In the genomic region with DNA sequence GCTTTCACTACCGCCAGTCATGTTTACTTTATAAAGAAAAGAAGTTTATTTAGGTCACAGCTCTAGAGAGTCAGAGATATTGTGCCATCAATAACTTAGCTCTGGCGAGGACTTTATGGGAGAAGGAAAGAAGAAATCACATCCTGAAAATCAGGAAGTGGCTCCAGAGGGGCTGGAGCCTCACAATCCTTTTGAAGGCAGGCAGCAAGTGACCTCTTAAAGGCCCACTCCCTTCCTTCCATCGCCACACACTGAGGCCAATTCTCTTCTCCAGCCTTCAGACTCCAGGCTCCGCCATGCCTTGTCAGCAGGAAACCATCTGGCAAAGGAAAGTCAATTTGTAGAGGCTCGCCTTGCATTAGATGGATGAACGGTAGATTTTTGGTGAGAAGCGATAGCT, we compare ENCODE assay signal across 14 mouse cellular contexts.
"Had no signal": no experiment of that assay in that cellular context is flagged by ENCODE, and none has a peak within 500 bp of the region (broad histone marks: within the 10 kb centered on the region; RNA-seq: fewer than 3 reads in every experiment).

No protein-coding gene starts in this region.

- H3K9me3 ChIP-seq: kidney, embryonic 15.5 days; limb, embryonic 15.5 days; liver, embryonic 12.5 days; lung, embryonic 15.5 days; midbrain, embryonic 10.5 days had no signal

- H3K4me2 ChIP-seq: kidney, embryonic 15.5 days; limb, embryonic 15.5 days; liver, embryonic 12.5 days; lung, embryonic 15.5 days had no signal

- H3K36me3 ChIP-seq: kidney, embryonic 15.5 days; limb, embryonic 15.5 days; liver, embryonic 12.5 days; lung, embryonic 15.5 days; midbrain, embryonic 10.5 days had no signal

- H3K27ac ChIP-seq: kidney, embryonic 15.5 days; limb, embryonic 15.5 days; liver, embryonic 12.5 days; lung, embryonic 15.5 days; midbrain, embryonic 10.5 days; stomach, postnatal 0 days had no signal

- H3K4me1 ChIP-seq: kidney, embryonic 15.5 days; limb, embryonic 15.5 days; liver, embryonic 12.5 days had no signal

- H3K27me3 ChIP-seq: kidney, embryonic 15.5 days; limb, embryonic 15.5 days; lung, embryonic 15.5 days had no signal

- H3K9ac ChIP-seq: kidney, embryonic 15.5 days; limb, embryonic 15.5 days; liver, embryonic 12.5 days; lung, embryonic 15.5 days had no signal

- H3K4me3 ChIP-seq: kidney, embryonic 15.5 days; limb, embryonic 15.5 days; liver, embryonic 12.5 days; lung, embryonic 15.5 days; midbrain, embryonic 10.5 days; myocyte had no signal

- DNase-seq: kidney, adult 2 months; lung, postnatal 4 days; midbrain, embryonic 14.5 days; retina, postnatal 1 day; right cerebral cortex, postnatal 14 days; thymus, postnatal 14 days had no signal

- ATAC-seq: inflammation-experienced regulatory T-cells, adult 6 months; liver, embryonic 12.5 days had no signal
